Mouse (Mus musculus): ENCODE measurements around the gene H2afy.

DNA sequence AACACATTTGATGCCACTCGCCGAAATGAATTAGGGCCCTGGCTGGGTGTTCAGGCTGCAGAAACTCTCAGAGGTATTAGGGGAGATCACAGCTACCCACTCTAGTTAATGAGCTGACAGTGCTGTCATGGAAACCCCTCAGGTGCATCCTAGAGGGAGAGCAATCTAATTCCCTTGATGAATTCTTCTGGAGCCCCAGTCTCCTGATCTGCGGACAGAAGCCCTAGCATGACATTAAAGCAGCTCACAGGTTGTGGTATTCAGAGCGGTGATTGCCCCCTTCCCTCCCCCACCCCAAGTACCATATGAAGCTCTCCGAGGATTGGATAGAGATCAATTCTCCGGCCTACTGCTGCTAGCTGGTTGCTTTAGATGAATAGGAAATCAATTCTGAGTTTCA lies 82.1 kb downstream of the H2afy start:
- TF ChIP-seq CTCF (IDR thresholded peaks at IDR 0.05; ENCODE audit: insufficient read depth, low read length), result no peak
- no peak for TF ChIP-seq POLR2A (IDR thresholded peaks at IDR 0.05; ENCODE audit: borderline replicate concordance, extremely low read depth, low read depth, low read length)

Data from lung, adult 2 months (tissue).